Mouse (Mus musculus) hindlimb bud, embryonic 11.5 days (tissue): ENCODE data around the gene Shank1.
"Not testable (repeated sequence)": the region's sequence is repeated elsewhere in the genome, so short reads cannot be mapped to it uniquely, and the experiment has no call there.

Experiments used
- DNase-seq: peaks from one replicate; pipeline ENCODE4 v3.0.0-alpha.2; 2012; ENCODE audit warnings: low read depth, low spot score; ENCODE audit errors: extremely low spot score

Gene Shank1

DNA sequence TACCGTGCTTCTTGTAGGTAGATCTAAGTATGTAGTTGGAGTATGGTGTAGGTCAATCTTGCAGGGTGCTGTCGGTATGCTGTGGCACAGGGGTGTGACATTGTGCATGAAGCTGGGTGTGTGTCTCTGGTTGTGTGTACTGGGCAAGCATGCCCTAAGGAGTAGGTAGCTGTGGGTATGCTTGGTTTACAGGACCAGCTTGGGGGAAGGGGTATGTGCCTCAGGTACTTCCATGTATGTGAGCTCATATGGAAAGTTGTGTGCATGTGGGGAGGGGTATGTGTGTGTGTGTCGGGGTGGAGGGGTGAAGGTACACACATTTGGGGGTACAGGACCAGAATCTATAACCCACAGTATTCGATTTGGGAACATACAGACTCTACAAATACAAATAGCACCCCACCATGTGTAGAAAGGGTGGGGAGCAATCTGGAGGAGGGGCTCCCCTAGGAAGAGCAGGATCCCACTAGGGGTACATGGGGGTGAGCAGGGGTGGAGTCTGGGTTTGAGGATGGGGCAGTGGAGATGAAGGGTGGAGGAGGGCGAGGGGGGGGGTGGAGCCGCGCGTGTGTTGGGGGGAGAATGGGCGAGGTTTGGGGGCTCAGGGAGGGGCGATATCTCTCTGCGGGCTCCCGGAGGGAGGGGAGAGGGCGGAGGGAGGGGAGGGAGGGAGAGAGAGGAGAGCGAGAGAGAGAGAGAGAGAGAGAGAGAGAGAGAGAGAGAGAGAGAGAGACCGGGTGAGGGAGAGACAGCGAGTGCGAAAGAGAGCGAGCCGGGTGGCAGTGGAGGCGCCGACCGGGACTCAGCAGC is at the start of gene Shank1:
TSS of gene Shank1 (plus strand) at position 779 of the 810 bp plus-strand sequence.
- no peak for DNase-seq

- no peak for DNase-seq
Measured at GRCm38 (mm10) chr7:44260410-44260809, 49.6 kb upstream of the Shank1 start.

GRCm38 (mm10) chr7:44261147-44261546 is 48.9 kb upstream of the Shank1 start, which contains the start of gene Gm15517:
Gene Gm15517, plus strand, starts transcription at chr7:44261447.
- DNase-seq, result no peak

GRCm38 (mm10) chr7:44262791-44263643 is 47.0 kb upstream of the Shank1 start:
- peak; percentile 97 for DNase-seq

- no peak for DNase-seq
Measured at GRCm38 (mm10) chr7:44268117-44268516, 41.9 kb upstream of the Shank1 start.

DNA sequence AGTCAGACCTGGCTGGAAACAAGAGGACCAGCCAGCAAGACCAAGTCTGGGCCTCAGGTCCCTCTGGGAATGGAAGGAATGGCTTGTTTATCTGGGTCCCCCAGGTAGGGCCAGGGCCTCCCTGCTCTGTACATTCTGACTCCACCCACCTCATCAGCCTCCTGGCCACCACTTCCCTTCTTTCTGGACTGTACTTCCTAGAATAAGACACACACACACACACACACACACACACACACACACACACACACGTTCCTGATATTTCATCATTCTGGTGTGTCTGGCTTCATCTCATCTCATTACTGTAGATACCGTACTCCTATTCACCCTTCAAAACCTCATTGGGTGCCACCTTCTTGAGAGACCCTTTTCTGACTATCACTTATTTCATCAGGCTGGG is 40.7 kb upstream of the Shank1 start:
- no peak for DNase-seq

GRCm38 (mm10) chr7:44271309-44271708 is 38.7 kb upstream of the Shank1 start:
- DNase-seq, result no peak

GRCm38 (mm10) chr7:44272546-44272945 is 37.5 kb upstream of the Shank1 start:
- DNase-seq, result no peak

DNA sequence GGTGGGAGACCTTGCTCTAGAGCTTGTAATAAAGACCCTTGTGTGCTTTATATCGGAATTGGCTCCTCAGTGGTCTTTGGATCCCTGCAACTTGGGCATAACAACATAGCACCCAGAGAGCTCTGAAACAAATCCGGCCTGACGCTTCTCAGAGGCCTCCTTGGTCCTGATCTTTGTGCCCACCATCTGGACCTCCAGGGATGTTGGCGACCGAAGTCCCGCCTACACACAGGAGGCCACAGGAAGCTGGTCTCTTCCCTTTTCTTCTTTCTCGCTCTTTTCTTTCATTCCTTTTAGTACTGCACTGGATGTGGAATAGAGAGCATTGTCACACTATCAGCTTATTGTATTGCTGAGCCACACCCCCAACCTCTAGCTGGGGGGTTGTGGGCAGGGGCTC is 36.6 kb upstream of the Shank1 start:
- DNase-seq, result no peak

DNA sequence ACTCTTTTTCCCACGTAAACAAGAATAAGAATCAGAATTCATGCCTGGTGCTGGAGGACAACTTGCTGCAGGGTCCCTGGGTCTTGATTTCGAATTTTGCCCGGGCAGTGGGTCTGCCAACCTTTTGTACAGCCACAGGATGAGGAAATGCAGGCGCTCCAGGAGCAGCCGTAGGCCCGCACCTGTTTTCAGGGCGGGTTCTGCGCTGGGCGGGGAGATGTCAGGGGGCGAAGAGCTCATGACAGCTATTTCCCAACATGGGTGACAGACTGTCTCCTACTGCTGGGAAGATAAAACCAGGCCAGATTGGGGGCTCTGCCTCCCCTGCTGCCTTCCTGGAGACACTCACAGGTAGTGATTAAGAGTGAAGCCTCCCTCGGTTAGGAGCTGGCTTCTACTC is 36.0 kb upstream of the Shank1 start:
- DNase-seq, result no peak

DNA sequence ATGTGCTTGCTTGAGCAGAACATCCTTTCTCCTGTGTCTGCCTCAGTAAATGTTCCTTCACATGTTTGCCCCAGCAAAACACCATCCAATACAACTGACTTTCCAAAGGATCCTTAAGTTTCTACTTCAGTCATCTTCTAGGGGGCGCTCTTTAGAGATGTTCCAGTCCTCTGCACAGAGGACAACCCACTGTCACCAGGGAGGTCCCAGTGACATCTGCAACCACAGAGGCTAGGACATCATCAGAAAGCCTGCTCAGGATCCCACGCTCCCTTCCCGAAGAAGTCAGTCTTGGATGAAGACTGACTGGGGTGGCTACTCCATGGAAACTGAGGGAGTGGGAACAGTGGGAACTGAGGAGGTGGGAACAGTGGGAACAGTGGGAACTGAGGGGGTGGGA is 34.5 kb upstream of the Shank1 start:
- no peak for DNase-seq

DNA sequence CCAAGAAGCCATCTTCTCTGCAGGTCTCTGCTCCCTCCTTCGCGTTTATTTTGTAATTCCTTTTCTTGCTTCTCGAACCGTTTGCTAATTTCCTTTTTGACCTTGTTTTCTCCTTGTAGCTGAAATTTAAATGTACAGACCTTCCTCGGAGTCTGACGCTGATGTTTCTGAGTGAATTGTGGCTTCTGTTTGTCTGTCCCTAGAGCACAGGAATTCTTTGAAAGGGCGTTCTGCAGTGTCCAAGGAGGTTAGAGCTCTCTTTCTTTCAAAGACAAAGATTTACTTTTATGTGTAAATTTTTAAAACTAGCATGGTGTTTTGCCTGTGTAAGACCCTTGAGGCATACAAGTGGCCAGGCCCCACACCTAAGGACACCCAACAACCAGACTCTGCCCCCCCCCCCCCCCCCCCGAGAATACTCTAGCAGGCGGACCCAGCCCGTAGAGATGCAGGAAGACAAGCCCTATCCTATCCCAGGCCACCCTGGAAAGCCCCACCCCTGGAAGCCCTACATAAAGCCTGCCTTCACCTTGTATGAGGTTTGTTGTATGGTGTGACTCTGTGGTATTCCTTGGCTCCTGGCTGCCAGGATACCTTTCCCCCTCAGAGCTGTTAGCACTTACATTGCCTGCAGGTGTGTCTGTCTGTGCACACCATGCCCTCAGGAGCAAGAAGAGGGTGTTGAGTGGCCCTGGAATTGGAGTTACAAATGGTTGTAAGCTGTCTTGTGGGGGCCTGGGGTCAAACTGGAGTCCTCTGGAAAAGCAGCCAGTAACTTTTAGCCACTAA is 33.4 kb upstream of the Shank1 start:
- DNase-seq, result no peak

- DNase-seq, result no peak
Measured at GRCm38 (mm10) chr7:44277250-44277622, 32.8 kb upstream of the Shank1 start.

- DNase-seq, result no peak
Measured at GRCm38 (mm10) chr7:44280959-44281358, 29.1 kb upstream of the Shank1 start.

DNA sequence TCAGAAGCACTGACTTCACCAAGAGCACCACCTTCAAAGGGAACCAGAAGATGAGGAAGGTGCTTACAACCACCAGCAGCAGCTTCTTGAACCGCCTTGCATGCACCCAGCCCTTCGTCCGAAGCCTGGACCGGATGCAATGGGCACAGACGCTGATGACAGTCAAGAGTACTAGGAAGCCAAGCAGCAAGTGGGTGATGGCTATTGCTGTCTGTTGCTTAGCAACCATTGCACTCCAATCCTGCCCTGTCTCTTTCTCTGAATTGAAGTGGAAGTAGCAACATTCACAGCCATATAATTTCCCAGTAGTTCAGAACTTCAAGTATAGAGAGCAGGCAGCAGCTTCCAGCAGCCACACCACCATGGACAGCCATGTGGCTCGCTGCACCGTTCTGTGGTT is 28.5 kb upstream of the Shank1 start:
- no peak for DNase-seq

DNA sequence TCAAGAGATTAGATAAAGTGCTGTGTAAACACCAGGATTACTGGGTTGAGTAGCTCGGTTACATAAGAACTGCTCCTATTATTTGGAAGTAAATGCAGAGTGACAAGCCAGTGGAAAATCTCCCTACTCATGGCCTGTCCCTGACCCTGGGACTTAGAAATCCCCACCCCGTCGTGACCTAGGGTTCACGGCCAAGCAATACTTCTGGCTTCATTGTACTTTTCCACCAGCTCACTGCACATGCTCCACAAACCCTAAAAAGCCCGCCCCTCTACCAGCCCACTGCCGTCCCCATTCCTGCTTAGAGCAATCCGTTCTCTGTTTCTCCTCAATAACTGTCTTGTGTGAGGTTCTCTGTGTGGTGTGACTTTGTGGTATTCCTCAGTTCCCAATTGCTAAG is 22.3 kb upstream of the Shank1 start:
- no peak for DNase-seq

DNA sequence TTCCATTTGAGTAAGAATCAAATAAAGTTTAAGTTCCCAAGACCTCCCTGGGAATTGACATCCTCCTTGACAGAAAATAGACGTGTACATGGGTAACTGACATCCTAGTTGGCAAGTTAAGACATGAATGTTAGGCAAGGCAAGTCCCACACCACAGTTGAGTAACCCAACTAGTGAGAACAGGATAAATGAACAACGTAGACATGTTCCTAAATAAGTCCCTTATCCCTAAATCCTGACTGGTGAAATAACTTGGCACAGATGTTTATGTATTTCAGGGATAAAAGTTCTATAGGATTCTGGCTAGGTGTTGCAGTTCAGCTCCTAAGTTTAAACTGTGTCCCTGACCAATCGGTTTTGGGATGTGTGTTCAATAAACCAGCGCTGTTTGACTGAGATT is 19.1 kb upstream of the Shank1 start:
- no peak for DNase-seq

GRCm38 (mm10) chr7:44291418-44291817 is 18.6 kb upstream of the Shank1 start:
- no peak for DNase-seq

- not testable (repeated sequence) for DNase-seq
Measured at GRCm38 (mm10) chr7:44297501-44297900, 12.6 kb upstream of the Shank1 start.

DNA sequence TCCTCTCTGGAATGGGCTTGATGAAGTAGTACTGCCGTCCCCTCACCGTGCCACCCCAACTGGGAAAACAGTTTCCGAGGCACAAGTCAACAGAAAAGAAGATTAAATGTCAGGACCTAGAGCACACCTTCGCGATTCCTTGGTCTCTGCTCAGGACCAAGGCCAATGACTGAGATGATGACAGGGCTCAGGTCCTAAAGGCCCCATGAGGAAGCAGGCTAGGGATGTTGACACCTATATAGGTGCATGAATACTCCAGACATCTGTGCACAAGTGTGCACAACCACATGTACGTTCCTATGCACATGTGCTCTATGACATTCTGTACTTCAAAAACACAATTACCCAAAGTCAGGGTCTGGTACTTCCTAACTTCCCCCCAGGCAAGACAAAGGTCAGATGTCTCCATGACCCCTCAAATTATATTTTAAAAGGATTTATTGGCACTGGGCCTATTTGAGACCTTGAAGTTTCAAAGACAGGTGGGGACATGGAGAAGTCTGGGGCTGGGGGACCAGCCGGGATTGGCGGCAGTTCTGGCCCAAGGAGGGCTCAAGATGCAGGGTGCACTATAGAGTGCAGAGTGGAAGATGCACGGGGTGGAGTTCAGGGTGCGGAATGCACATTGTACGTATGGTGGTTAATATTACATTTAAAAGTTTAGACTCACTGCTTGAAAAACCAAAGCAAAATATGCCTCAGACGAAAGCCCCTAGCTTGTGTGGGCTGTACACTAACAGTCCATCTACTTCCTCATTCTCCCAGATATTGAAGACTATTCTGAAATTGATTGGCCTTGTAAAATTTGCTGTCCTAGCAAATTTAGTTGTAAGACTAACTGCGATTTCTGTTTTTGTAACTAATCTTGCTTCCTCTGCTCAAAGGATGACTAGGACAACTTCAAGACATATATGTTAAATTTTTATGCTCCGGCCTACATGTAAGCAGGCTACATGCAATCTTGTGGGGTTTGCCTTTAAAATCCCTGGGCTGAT is 6.4 kb upstream of the Shank1 start:
- no peak for DNase-seq
